Mouse (Mus musculus): ENCODE results near the gene Plvap.

- TF ChIP-seq CTCF (IDR thresholded peaks at IDR 0.05 in 2 of 3, conservative IDR thresholded peaks at IDR 0.05 in 1 of 3; ENCODE audit: control insufficient read depth in 1 of 3, insufficient read depth in 1 of 3, low read depth in 2 of 3, low read length in 3 of 3, poor library complexity in 1 of 3, severe bottlenecking in 1 of 3) (no peak), MYC (IDR thresholded peaks at IDR 0.05; ENCODE audit: low read depth, low read length) (no peak), NRF1 (IDR thresholded peaks at IDR 0.05; ENCODE audit: insufficient read depth, low read depth, low read length, poor library complexity, severe bottlenecking) (no peak), ZNF384 (IDR thresholded peaks at IDR 0.05; ENCODE audit: low read depth, low read length) (no peak), HCFC1 (IDR thresholded peaks at IDR 0.05; ENCODE audit: low read depth, low read length) (no peak)
Measured at GRCm38 (mm10) chr8:71552770-71553169, 41.2 kb upstream of the Plvap start.

Measured in MEL (cell line).